Mouse (Mus musculus) heart, adult 2 months (tissue): Measurements from ENCODE around the gene Sema4c.

ENCODE experiments used
- CTCF ChIP-seq: fragments of 200-600 bp; IDR thresholded peaks from 2 replicates; pipeline ENCODE4 v1.8.1; 2022; ENCODE audit warnings: antibody characterized with exemption, mild to moderate bottlenecking, moderate library complexity
- EP300 ChIP-seq: fragments of 200-500 bp; IDR thresholded peaks from 2 replicates; pipeline ENCODE4 v1.6.1; 2011; ENCODE audit warnings: low read depth, low read length, control low read depth; ENCODE audit not compliant: insufficient read depth
- POLR2A ChIP-seq: fragments of 200-500 bp; IDR thresholded peaks from 2 replicates; pipeline ENCODE4 v1.6.1; 2011; ENCODE audit warnings: mild to moderate bottlenecking, low read depth, low read length, control low read depth; ENCODE audit not compliant: insufficient read depth

GRCm38 (mm10) chr1:36530485-36530884, 27.7 kb downstream of the Sema4c start:
- no peak for TF ChIP-seq CTCF
- no peak for TF ChIP-seq POLR2A
- TF ChIP-seq EP300, result no peak
